Mouse (Mus musculus): ENCODE measurements at regions not wholly inside any gene's neighbourhood (a gene's known extent, or its start where the extent isn't known, plus 50 kb on each side); places are given as distances from the start of the nearest gene placed in this dataset.

DNA sequence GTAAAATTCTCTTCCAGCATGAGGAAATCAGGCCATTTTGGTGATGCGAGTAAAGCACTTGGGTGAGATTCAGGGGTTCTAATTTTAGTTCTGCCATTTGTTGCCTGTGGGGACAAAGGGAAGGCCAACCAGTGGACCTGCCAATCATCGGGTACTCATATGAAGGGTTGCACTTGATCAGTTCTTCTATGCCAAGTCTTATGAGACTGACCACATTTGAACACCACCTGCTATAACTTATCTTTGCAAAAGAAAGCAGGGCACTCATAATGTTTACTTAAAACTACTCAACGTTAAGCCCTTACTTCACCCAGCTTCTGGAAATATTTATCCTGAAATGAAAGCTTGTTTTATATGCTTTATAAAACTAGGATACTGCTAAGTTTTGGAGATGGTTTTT is 400.1 kb upstream of the Cdh6 start:
- Histone ChIP-seq H3K4me2 (no peak overlapping the region), H3K9ac (no peak overlapping the region), H3K36me3 (ENCODE audit: insufficient read depth) (no peaks in the 10 kb centered on the region), H3K27me3 (ENCODE audit: insufficient read depth, low read length) (no peaks in the 10 kb centered on the region), H3K4me1 (ENCODE audit: insufficient read depth) (no peaks in the 10 kb centered on the region), H3K4me3 (ENCODE audit: low read depth, low read length) (no peak overlapping the region), H3K9me3 (ENCODE audit: low read depth, low read length) (no peaks in the 10 kb centered on the region), H3K27ac (ENCODE audit: low read depth) (no peak overlapping the region)
- DNase-seq, result peak; percentile 29
- WGBS, result 60% methylated on average over 3 of the region's 3 CpGs
- TF ChIP-seq CTCF (IDR thresholded peaks at IDR 0.05; ENCODE audit: low read depth), result no peak
- peak; percentile 28; the same call in 1 of the 2 replicates for ATAC-seq (ENCODE audit: insufficient read depth)

DNA sequence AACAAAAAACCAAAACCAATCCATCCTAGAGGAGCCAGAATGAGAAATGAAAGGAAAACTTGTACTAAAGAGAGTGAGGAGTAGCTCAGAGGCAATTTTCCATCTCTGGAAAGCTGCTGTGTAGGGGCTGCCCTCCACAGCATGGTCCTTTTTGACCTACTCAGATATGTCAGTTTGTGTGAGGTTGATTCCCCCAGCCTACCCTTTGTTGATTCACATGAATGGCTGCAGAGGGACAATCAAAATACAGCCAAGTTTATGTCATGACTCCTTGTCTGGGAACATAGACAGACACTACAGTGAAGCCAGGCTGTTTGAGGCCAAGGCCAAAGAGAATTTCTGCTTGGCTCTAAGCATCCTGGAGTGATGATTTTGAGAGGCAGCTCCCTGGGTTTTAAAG is 387.4 kb upstream of the Cdh6 start:
- no peak overlapping the region for H3K4me3 ChIP-seq (ENCODE audit: low read depth, low read length)
- no peaks in the 10 kb centered on the region for H3K27me3 ChIP-seq (ENCODE audit: insufficient read depth, low read length)
- DNase-seq (peak; percentile 15), ATAC-seq (ENCODE audit: insufficient read depth) (no peak)
- no peak overlapping the region for H3K4me2 ChIP-seq
- no peaks in the 10 kb centered on the region for H3K36me3 ChIP-seq (ENCODE audit: insufficient read depth)
- H3K9ac ChIP-seq, result no peak overlapping the region
- H3K27ac ChIP-seq (ENCODE audit: low read depth), result no peak overlapping the region
- H3K4me1 ChIP-seq (ENCODE audit: insufficient read depth), result no peaks in the 10 kb centered on the region
- H3K9me3 ChIP-seq (ENCODE audit: low read depth, low read length), result no peaks in the 10 kb centered on the region
- no peak for TF ChIP-seq CTCF (IDR thresholded peaks at IDR 0.05; ENCODE audit: low read depth)

DNA sequence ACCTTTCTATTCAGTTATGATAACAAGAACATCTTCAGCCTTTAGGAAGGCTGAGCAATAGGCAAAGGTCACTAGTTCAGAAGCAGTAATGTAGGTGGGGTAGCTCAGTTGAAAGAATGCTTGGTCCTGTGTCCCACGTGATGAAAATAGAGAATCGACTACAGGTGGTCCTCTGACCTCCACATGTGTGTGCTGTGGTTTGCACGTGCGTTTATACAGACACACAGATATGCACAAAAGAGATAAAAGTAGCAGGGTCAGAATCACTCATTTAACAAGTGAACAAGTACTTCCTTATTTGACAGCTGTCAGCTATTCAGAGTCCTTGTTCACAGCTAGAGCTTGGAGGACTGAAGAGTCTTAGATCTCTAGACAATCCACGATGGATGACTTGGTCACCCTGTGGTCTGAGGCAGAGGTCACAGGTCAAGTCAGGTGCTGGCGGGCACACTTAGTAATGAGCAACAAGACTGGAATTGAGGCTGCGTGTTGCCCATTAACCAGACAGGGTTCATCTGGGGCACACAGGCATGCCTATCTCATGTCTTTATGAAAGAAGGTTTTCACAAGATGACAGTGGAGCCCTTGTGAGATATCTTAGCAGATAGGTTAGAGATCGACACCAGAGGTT is 375.8 kb upstream of the Cdh6 start:
- 48% methylated on average over 8 of the region's 8 CpGs for WGBS
- no peak for DNase-seq
- no peak overlapping the region for H3K4me2 ChIP-seq
- H3K27ac ChIP-seq (ENCODE audit: low read depth), result no peak overlapping the region
- H3K9ac ChIP-seq, result no peak overlapping the region
- ATAC-seq (ENCODE audit: insufficient read depth), result no peak
- no peak for TF ChIP-seq CTCF (IDR thresholded peaks at IDR 0.05; ENCODE audit: low read depth)
- no peaks in the 10 kb centered on the region for H3K36me3 ChIP-seq (ENCODE audit: insufficient read depth)
- no peak overlapping the region for H3K4me3 ChIP-seq (ENCODE audit: low read depth, low read length)
- no peaks in the 10 kb centered on the region for H3K9me3 ChIP-seq (ENCODE audit: low read depth, low read length)
- no peaks in the 10 kb centered on the region for H3K4me1 ChIP-seq (ENCODE audit: insufficient read depth)
- H3K27me3 ChIP-seq (ENCODE audit: insufficient read depth, low read length), result no peaks in the 10 kb centered on the region

DNA sequence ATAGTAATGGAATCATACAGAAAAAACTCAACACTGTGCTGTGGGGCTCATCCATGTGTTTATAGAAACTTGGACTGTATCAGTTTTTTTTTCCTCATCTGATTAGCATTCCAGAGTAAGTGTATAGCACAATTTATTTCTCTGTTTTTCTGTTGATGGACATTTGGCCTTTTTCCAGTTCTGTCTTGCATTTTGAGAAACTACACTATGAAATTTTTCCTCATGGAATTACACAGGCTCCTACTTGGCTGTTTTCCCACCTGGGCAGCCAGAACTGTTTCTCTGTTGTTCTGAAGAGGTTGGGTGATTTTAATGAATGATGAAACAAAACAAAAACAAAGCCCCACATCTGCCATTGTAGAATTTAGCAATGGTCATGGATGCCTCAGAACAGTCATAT is 366.6 kb upstream of the Cdh6 start:
- ATAC-seq (ENCODE audit: insufficient read depth), result no peak
- no peaks in the 10 kb centered on the region for H3K9me3 ChIP-seq (ENCODE audit: low read depth, low read length)
- H3K9ac ChIP-seq, result no peak overlapping the region
- no peaks in the 10 kb centered on the region for H3K36me3 ChIP-seq (ENCODE audit: insufficient read depth)
- H3K4me3 ChIP-seq (ENCODE audit: low read depth, low read length), result no peak overlapping the region
- no peak overlapping the region for H3K4me2 ChIP-seq
- no peaks in the 10 kb centered on the region for H3K4me1 ChIP-seq (ENCODE audit: insufficient read depth)
- no peak for TF ChIP-seq CTCF (IDR thresholded peaks at IDR 0.05; ENCODE audit: low read depth)
- peak; percentile 58 for DNase-seq
- no peak overlapping the region for H3K27ac ChIP-seq (ENCODE audit: low read depth)
- H3K27me3 ChIP-seq (ENCODE audit: insufficient read depth, low read length), result no peaks in the 10 kb centered on the region

DNA sequence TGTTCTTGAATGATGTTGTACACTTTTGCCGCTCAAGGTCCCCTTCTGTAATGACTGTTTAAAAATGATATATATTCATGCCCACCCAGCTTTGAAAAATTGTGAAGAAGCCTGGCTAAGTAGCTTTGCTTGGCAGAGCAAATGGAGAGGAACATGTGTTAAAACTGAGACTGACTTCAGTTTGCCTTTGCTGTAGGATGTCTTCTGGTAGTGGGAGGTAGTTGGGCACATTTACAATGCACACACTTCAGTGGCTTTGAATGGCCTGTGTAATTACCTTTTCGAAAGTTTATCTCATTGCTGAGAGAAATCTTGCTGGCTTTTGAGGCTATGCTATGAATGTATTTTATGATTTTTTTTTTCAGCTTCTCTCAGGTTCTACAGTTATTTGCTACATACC is 360.5 kb upstream of the Cdh6 start:
- Histone ChIP-seq H3K4me1 (ENCODE audit: insufficient read depth) (no peaks in the 10 kb centered on the region), H3K4me2 (no peak overlapping the region), H3K9ac (no peak overlapping the region), H3K27ac (ENCODE audit: low read depth) (no peak overlapping the region), H3K9me3 (ENCODE audit: low read depth, low read length) (no peaks in the 10 kb centered on the region), H3K4me3 (ENCODE audit: low read depth, low read length) (no peak overlapping the region), H3K36me3 (ENCODE audit: insufficient read depth) (no peaks in the 10 kb centered on the region), H3K27me3 (ENCODE audit: insufficient read depth, low read length) (no peaks in the 10 kb centered on the region)
- 78% methylated on average over 2 of the region's 2 CpGs for WGBS
- no peak for ATAC-seq (ENCODE audit: insufficient read depth)
- no peak for DNase-seq
- TF ChIP-seq CTCF (IDR thresholded peaks at IDR 0.05; ENCODE audit: low read depth), result no peak

DNA sequence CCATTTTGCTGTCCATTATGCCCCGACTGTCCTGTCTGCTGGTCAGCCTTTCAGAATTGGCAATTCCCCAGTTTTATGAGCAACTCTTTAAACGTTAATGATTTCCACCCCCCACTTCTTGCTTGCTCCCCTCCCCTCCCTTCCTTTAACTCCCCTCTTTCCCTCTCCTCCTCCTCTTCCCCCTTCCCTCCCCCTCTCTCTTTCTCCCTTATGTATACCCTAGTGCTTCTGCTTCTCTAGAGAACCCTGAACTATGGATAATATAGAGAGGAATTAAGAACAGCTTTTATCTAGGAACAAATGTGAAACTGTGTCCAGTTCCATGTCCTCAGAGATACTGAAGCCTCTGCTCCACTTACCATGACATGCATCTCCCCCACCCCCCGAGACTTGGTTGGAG is 356.5 kb upstream of the Cdh6 start:
- Histone ChIP-seq H3K9me3 (ENCODE audit: low read depth, low read length) (no peaks in the 10 kb centered on the region), H3K4me1 (ENCODE audit: insufficient read depth) (no peaks in the 10 kb centered on the region), H3K4me2 (no peak overlapping the region), H3K36me3 (ENCODE audit: insufficient read depth) (no peaks in the 10 kb centered on the region), H3K9ac (no peak overlapping the region), H3K4me3 (ENCODE audit: low read depth, low read length) (no peak overlapping the region), H3K27ac (ENCODE audit: low read depth) (no peak overlapping the region), H3K27me3 (ENCODE audit: insufficient read depth, low read length) (no peaks in the 10 kb centered on the region)
- 45% methylated on average over 3 of the region's 3 CpGs for WGBS
- DNase-seq (peak; percentile 11), ATAC-seq (ENCODE audit: insufficient read depth) (no peak)
- no peak for TF ChIP-seq CTCF (IDR thresholded peaks at IDR 0.05; ENCODE audit: low read depth)

DNA sequence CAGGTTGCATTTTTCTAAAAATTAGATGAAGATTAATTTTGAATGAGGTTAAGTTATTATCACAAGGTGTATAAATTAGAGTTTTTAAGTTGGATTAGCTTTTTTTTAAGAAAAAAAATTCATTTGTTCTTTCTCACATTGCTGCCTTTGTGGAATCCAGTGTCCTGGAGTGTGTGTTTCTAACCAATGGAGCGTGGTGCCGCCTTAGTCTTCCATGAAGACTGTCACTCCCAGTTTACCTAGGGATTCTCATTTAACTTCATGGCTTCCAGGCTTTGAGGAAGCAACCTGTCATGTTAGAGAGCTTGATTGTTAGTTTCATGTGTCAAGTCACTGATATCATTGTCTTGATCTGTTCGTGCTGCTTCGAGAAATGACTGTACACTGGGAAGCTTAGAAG is 355.6 kb upstream of the Cdh6 start:
- no peak for TF ChIP-seq CTCF (IDR thresholded peaks at IDR 0.05; ENCODE audit: low read depth)
- DNase-seq, result no peak
- H3K9ac ChIP-seq, result no peak overlapping the region
- H3K4me2 ChIP-seq, result no peak overlapping the region
- no peak overlapping the region for H3K4me3 ChIP-seq (ENCODE audit: low read depth, low read length)
- WGBS, result 79% methylated on average over 4 of the region's 4 CpGs
- no peaks in the 10 kb centered on the region for H3K27me3 ChIP-seq (ENCODE audit: insufficient read depth, low read length)
- no peak for ATAC-seq (ENCODE audit: insufficient read depth)
- no peaks in the 10 kb centered on the region for H3K9me3 ChIP-seq (ENCODE audit: low read depth, low read length)
- H3K4me1 ChIP-seq (ENCODE audit: insufficient read depth), result no peaks in the 10 kb centered on the region
- no peak overlapping the region for H3K27ac ChIP-seq (ENCODE audit: low read depth)
- H3K36me3 ChIP-seq (ENCODE audit: insufficient read depth), result no peaks in the 10 kb centered on the region
